Mouse (Mus musculus) activated CD4-positive, CD25-positive, alpha-beta regulatory T cell, adult 4 months (primary cell): Measurements from ENCODE around the gene Lyrm4. TPM values are rescaled to one million over a fixed set of nuclear protein-coding genes. Genes with fewer than 3 reads are reported as not detected.

Source experiments
- ATAC-seq: one replicate; pipeline ENCODE4 v1.8.0; 2017
- polyA plus RNA-seq, 2 experiments: library from polyadenylated mRNA; unstranded; fragments of 100-300 nt; shearing (Covaris generic); gene quantifications; one replicate each; pipeline ENCODE4 v1.2.1; 2017

The Lyrm4 gene
- polyA plus RNA-seq, result 10 to 100 TPM; 29.3 to 38.9 TPM

DNA sequence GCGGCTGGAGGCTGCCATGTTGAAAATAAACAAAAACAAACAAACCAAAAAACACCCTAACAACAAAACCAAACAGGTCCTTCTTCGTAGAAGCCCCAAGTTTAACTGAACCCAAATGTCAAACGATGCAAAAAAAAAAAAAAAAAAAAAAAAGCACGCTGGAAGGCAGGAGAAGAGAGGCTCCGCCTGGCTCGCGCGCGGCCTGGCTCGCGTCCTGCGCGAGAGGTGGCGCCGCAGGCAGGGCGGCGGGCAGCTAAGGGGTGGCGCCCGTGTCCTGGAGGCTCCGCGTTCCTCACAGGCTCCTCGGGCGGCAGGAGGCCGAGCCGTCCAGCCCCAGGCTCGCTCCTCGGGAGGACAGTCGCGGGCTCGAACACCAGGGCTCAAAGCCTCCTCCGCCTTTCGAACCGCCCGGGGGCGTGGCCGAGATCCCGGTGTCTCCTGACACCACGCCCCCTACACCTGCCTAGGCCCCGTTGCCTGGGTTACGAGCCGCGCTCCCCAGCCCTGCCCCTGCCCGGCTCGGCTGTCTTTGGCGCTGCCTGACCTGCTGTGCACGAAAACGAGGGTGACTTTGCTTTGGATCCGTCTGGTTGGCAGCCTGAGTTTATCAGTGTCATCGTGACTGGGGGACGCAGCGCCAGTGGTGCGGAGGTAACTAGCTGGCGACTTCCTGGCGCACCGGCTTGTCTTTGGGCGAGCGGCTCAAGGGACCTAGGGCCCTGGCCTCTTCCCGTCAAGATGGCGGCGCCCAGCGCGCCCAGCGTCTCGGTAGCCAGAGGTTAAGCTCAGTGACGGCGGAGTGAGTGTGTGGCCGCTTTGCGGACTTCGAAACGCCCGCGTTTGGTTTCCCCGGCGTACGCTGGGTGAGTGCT is at the start of gene Lyrm4, which contains the start of gene Fars2:
TSS of gene Lyrm4 (minus strand) at position 384 of the 872 bp plus-strand sequence.
TSS of gene Fars2 (plus strand) at position 270 of the 872 bp plus-strand sequence.
- peak; percentile 92 for ATAC-seq

GRCm38 (mm10) chr13:36163898-36164297 is 46.6 kb upstream of the Lyrm4 start:
- ATAC-seq, result no peak

- ATAC-seq, result no peak
These were observed 46.1 kb upstream of the Lyrm4 start for GRCm38 (mm10) chr13:36163411-36163810.

- ATAC-seq, result no peak
These were observed 39.1 kb upstream of the Lyrm4 start for GRCm38 (mm10) chr13:36156340-36156931.

- no peak for ATAC-seq
These were observed 35.6 kb upstream of the Lyrm4 start for GRCm38 (mm10) chr13:36152728-36153498.

DNA sequence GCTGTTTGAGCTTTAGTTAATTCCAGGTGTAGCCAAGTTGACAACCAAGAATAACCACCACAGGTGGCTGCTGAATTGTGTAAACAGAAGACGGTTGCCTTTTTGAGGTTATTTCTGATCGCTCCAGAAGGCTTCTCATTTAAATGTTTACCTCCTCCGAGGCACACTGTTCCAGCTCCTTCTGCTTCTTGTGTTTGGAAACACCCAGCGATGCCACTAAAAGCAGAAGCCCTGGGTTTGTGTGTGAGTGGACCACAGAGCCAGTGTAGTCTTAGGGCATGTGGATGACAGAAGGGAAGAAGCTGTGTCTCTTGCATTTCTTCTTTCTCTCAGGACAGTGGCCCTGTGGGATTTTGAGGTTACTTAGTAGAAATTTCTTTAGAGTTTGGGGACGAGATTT is 32.9 kb upstream of the Lyrm4 start:
- ATAC-seq, result no peak

DNA sequence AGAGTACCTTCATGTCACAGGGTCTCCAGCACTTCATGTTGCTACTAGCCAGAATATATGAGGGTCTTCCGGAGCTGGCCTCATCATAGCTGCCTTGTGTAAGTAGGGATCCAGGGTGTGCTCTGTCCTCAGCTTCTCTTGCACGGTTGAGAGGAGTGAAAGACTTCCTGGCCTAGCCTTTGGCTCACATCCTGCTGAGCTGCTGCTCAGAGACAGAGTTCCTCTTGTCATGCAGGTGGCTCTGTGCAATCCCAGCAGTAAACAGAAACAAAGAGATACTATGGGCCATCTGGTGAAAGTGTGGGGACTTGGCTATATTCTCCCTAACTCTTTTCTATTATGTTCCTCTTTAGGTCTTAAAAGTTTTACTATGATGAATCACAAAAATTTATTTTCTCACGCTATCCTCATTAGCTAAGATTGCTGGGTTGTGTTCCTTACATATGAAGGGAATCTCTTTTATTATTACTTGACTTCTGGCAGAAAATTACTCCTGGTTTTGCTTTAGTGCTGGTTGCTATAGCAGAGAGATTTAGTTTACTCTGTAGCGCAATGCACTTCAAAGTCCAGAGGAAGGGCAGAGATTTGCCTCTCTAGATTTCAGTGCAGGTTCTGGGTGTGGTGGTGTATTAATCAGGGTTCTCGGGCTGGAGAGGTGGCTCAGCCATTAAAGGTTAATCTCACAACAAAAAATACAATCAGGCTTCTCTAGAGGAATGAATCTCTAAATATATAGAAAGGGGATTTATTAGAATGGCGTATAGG is 32.0 kb upstream of the Lyrm4 start:
- ATAC-seq, result no peak

GRCm38 (mm10) chr13:36145601-36146000 is 28.3 kb upstream of the Lyrm4 start:
- ATAC-seq, result no peak

GRCm38 (mm10) chr13:36140247-36141016 is 23.1 kb upstream of the Lyrm4 start:
- ATAC-seq, result no peak

- no peak for ATAC-seq
These were observed 22.4 kb upstream of the Lyrm4 start for GRCm38 (mm10) chr13:36139703-36140102.

GRCm38 (mm10) chr13:36131992-36132649 is 14.8 kb upstream of the Lyrm4 start:
- ATAC-seq, result no peak

DNA sequence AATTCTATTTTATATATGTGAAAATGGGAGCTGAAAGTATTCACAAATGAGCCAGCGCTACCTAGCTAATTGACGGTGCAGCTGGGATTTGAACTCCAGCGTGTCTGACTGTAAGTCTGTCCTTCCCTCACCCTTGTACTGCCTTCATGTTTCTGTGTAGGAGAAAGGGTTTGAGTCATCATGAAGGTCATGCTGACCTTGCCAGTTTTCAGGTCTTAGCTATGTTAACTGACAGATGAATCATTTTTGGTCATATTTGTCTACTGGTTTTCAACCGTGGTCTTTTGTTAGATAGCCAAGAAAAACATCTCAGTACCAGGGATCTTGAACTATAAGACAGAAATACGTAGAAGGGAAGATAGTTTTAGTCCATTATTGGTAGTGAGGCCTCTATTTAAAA is 14.1 kb upstream of the Lyrm4 start:
- ATAC-seq, result no peak

DNA sequence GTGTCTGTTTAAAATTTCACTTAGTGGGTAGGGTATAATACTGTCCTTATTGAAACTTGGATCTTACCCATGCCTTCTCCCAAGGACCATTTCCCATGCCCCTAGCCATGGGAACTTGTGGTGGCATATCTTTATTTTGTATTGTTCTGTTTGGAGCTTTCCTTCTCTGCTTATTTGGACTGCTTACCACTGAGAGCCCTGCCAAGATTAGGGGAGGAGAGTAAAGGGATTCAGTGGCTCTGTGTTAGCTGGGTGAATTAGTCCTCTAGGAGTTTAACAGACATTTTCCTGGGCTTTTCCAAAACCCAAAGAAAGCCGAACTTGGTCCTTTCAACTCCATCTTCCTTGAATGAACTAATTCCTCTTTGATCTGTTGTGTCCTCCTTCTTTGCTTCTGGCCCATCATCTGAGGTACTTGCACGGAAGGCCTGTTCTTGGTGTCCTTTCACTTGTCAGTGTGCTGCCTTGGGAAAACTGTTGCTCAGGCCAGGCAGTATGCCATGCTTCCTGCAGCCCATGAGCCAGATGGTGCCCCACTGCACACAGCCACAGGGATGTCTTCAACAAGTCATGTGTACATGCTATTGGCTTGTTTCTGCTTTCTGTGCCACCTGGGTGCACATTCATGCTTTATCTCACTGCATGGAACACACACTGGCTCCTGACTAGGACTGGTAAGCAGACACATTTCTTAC is 12.2 kb upstream of the Lyrm4 start:
- ATAC-seq, result no peak

GRCm38 (mm10) chr13:36120606-36121005 is 3.3 kb upstream of the Lyrm4 start:
- ATAC-seq, result no peak

- ATAC-seq, result no peak
These were observed 2.4 kb upstream of the Lyrm4 start for GRCm38 (mm10) chr13:36119684-36120083.

DNA sequence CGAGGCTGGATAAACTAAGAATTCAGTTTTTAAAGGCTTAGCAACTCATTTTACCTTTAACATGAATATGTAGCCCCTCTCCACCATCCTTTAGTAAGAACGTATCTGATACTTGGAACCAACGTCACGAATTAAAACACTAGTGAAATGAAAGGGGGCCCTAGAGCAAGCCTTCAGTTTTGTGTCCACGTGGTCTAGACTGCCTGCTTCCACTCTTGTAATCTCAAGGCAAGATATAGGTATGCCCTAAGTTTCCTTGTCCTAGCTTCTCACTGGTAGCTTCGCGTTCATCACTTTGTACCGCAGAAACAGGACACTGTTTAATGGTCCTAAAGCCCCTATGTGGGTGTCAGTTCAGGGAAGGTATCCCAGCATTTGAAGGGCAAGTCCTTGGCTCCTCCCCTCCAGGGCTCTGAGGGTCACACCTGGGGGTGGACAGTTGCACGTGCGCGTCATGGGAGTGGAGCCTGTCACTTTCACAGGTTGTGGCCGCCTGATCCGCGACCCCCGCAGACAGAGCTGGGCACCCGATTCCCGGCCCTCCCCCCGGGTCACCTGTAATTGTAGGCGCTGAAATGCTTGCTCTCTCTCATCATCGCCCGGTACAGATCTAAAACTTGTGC is 695 bp downstream of the Lyrm4 start:
- no peak for ATAC-seq

- ATAC-seq, result no peak
These were observed 4.1 kb downstream of the Lyrm4 start for GRCm38 (mm10) chr13:36113181-36113580.

DNA sequence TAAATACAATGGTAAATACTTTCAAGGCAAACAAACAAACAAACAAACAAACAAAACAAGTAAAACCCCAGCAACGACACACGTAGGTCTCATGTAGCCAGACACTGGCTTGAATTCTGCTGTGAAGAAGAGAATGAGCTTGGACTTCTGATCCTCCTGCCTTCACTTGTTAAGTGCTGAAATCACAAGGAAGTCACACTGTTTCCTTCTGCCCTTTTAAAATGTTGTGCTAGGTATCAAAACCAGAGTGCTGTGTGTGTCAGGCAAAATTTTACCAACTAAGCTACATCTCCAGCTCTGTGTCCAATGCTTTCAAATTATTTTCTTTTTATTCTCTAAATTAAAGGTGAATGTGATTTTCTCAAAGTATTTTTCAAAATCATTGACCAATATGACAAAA is 6.0 kb downstream of the Lyrm4 start:
- ATAC-seq, result no peak

DNA sequence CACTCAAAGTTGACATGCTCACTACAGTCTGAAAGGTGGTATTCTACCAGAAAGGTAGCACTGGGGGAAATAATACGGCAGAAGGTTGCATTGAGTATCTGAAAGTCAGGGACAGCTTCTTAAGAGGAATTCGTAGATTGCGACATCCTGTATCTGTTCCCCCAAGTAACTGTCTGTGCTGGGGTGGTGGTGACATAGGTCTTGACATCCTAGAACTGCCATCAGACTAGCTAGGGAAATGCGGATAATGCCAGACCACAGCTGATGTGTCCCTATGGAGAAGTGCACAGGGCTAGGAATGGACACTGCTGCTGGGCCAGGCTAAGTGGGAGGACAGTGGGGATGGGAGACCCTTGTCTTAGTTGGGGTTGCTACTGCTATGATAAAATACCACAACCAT is 8.8 kb downstream of the Lyrm4 start:
- ATAC-seq, result no peak

GRCm38 (mm10) chr13:36105591-36105990 is 11.7 kb downstream of the Lyrm4 start:
- ATAC-seq, result no peak
